Mouse (Mus musculus) gastrocnemius, adult 2 months (tissue): ENCODE measurements around the gene Vmn1r66. TPM values are rescaled to one million over a fixed set of nuclear protein-coding genes. Genes with fewer than 3 reads are reported as not detected.
"Not testable (repeated sequence)": the region's sequence is repeated elsewhere in the genome, so short reads cannot be mapped to it uniquely, and the experiment has no call there.

Source experiments
- DNase-seq: peaks from one replicate; pipeline ENCODE4 v3.0.0; 2022
- H3K27ac ChIP-seq: fragments of 200-600 bp; 2 replicates; pipeline ENCODE4 v1.8.1; 2022; ENCODE audit warnings: mild to moderate bottlenecking
- H3K4me3 ChIP-seq: fragments of 200-600 bp; 2 replicates; pipeline ENCODE4 v1.8.1; 2022; ENCODE audit warnings: mild to moderate bottlenecking, moderate library complexity
- CTCF ChIP-seq: fragments of 200-600 bp; IDR thresholded peaks from 2 replicates; pipeline ENCODE4 v1.8.1; 2022; ENCODE audit warnings: antibody characterized with exemption, mild to moderate bottlenecking, moderate library complexity
- intact Hi-C: fragments of 180-260 bp; cut with DNase I; formaldehyde crosslinking; loops from one replicate; pipeline ENCODE4 v1.15.1; 2025
- long read RNA-seq, 2 experiments: library from polyadenylated mRNA; stranded (forward); transcript quantifications; one replicate each; pipeline ENCODE4 v2.0.0; 2021
- total RNA-seq, 2 experiments: library from RNA; stranded (reverse); gene quantifications; 2 replicates each; pipeline ENCODE4 v1.2.3; 2021

Gene Vmn1r66
- total RNA-seq: not detected
- long read RNA-seq, experiment 1: 0 reads
- long read RNA-seq, experiment 2: 0 reads

- intact Hi-C loops: no loop called here
Measured at GRCm38 (mm10) chr7:10277906-10278305, at the start of gene Vmn1r66. Gene Vmn1r66, minus strand, starts transcription at chr7:10278006.

GRCm38 (mm10) chr7:10325462-10325861 is 47.7 kb upstream of the Vmn1r66 start:
- H3K4me3 ChIP-seq, H3K27ac ChIP-seq, DNase-seq, intact Hi-C loops: not testable (repeated sequence)

More at GRCm38 (mm10) chr7:10277906-10278305, at the start of gene Vmn1r66:
- TF ChIP-seq CTCF: no peak
- H3K27ac ChIP-seq: no peak within 1 kb of the TSS
- no peak within 1 kb of the TSS for H3K4me3 ChIP-seq
- DNase-seq: no peak

- no peak overlapping the region for H3K27ac ChIP-seq
- no peak overlapping the region for H3K4me3 ChIP-seq
- intact Hi-C loops: no loop called here
- TF ChIP-seq CTCF: no peak
- no peak for DNase-seq
Measured at GRCm38 (mm10) chr7:10252075-10252474, 25.7 kb downstream of the Vmn1r66 start.

GRCm38 (mm10) chr7:10249146-10249545 is 28.7 kb downstream of the Vmn1r66 start:
- TF ChIP-seq CTCF: no peak

More at GRCm38 (mm10) chr7:10249146-10249545, 28.7 kb downstream of the Vmn1r66 start:
- intact Hi-C loops: no loop called here
- DNase-seq: no peak
- Histone ChIP-seq H3K4me3 (no peak overlapping the region), H3K27ac (no peak overlapping the region)

Other genes starting within 250 kb of the Vmn1r66 start
- not detected for gene Vmn2r50, start 224.7 kb downstream of the Vmn1r66 start, total RNA-seq
- gene Vmn2r51, start 172.3 kb downstream of the Vmn1r66 start, total RNA-seq: not detected
- not detected for gene Vmn2r52, start 101.4 kb downstream of the Vmn1r66 start, total RNA-seq
- not detected for gene Vmn1r67, start 165.3 kb upstream of the Vmn1r66 start, total RNA-seq
- gene Zik1, start 217.4 kb upstream of the Vmn1r66 start, total RNA-seq: 1 to 10 TPM; 1.2 to 1.4 TPM